Mouse (Mus musculus) G1E (cell line): ENCODE measurements around the gene Vmn1r118. TPM values are rescaled to one million over a fixed set of nuclear protein-coding genes. Genes with fewer than 3 reads are reported as not detected.
"Not testable (repeated sequence)": the region's sequence is repeated elsewhere in the genome, so short reads cannot be mapped to it uniquely, and the experiment has no call there.

Source experiments
- ATAC-seq: 2 replicates; pipeline ENCODE4 v1.8.0; 2016; ENCODE audit warnings: mild to moderate bottlenecking; ENCODE audit not compliant: insufficient number of reproducible peaks, poor library complexity, low FRiP score, severe bottlenecking; ENCODE audit errors: extremely low read depth
- DNase-seq: peaks from one replicate; pipeline ENCODE4 v3.0.0; 2012; ENCODE audit warnings: low spot score
- H3K27me3 ChIP-seq: 2 replicates; pipeline ENCODE4 v1.6.1; 2012; ENCODE audit warnings: mild to moderate bottlenecking, low read length, inconsistent platforms; ENCODE audit not compliant: insufficient read depth
- H3K36me3 ChIP-seq: replicated peaks from 2 replicates; pipeline ENCODE3; 2012; ENCODE audit warnings: mild to moderate bottlenecking, inconsistent platforms
- H3K4me1 ChIP-seq: 2 replicates; pipeline ENCODE4 v1.6.1; 2012; ENCODE audit warnings: low read depth, low read length, inconsistent platforms, mixed read lengths; ENCODE audit not compliant: insufficient read depth
- H3K4me3 ChIP-seq: 2 replicates; pipeline ENCODE4 v1.5.1; 2012; ENCODE audit warnings: low read depth, mild to moderate bottlenecking, inconsistent platforms, low read length, moderate library complexity, mixed read lengths
- H3K9me3 ChIP-seq: replicated peaks from 2 replicates; pipeline ENCODE4 v1.6.1; 2012; ENCODE audit warnings: inconsistent platforms
- polyA plus RNA-seq: library from polyadenylated mRNA; stranded (reverse); fragments of >175 nt; gene quantifications from 2 replicates; pipeline ENCODE4 v1.2.3, GENCODE M21; 2012
- total RNA-seq, 2 experiments: library from RNA; stranded (forward) in 1 of 2; stranded (reverse) in 1 of 2; fragments of 200-1000 nt in 1 of 2; fragments of >200 nt in 1 of 2; fragmentation: Nextera tagmentation in 1 of 2; gene quantifications; 2 replicates each; pipeline ENCODE4 v1.2.3; 2014 to 2017

Vmn1r118 gene
- not detected in 2 replicates for total RNA-seq (2014; fragmentation: Nextera tagmentation)
- total RNA-seq (2017): not detected in 2 replicates
- polyA plus RNA-seq: not detected in 2 replicates

- H3K9me3 ChIP-seq, ATAC-seq, H3K4me3 ChIP-seq, DNase-seq, H3K4me1 ChIP-seq, H3K27me3 ChIP-seq, H3K36me3 ChIP-seq: not testable (repeated sequence)
Observed at GRCm38 (mm10) chr7:20912247-20912646, at the start of gene Vmn1r118. TSS of gene Vmn1r118 (minus strand) at chr7:20912347.

- not testable (repeated sequence) for ATAC-seq, H3K9me3 ChIP-seq, H3K4me1 ChIP-seq, H3K27me3 ChIP-seq, H3K36me3 ChIP-seq, DNase-seq, H3K4me3 ChIP-seq
Observed at GRCm38 (mm10) chr7:20884021-20884420, 28.1 kb downstream of the Vmn1r118 start, which contains the start of gene Vmn1r117. TSS of gene Vmn1r117 (minus strand) at chr7:20884121.

- not testable (repeated sequence) for DNase-seq, H3K27me3 ChIP-seq, ATAC-seq, H3K9me3 ChIP-seq, H3K4me3 ChIP-seq, H3K4me1 ChIP-seq, H3K36me3 ChIP-seq
Observed at GRCm38 (mm10) chr7:20871956-20872355, 40.2 kb downstream of the Vmn1r118 start, which contains the start of gene Vmn1r116. TSS of gene Vmn1r116 (plus strand) at chr7:20872256.

Other genes starting within 250 kb of the Vmn1r118 start
- gene Vmn1r107, start 243.4 kb downstream of the Vmn1r118 start, total RNA-seq (2014; fragmentation: Nextera tagmentation): not detected in 2 replicates
- not detected in 2 replicates for gene Vmn1r107, start 243.4 kb downstream of the Vmn1r118 start, total RNA-seq (2017)
- not detected in 2 replicates for gene Vmn1r107, start 243.4 kb downstream of the Vmn1r118 start, polyA plus RNA-seq
- not detected in 2 replicates for gene Vmn1r111, start 209.1 kb downstream of the Vmn1r118 start, total RNA-seq (2014; fragmentation: Nextera tagmentation)
- not detected in 2 replicates for gene Vmn1r111, start 209.1 kb downstream of the Vmn1r118 start, total RNA-seq (2017)
- gene Vmn1r111, start 209.1 kb downstream of the Vmn1r118 start, polyA plus RNA-seq: not detected in 2 replicates
- not detected in 2 replicates for gene Gm10668, start 181.7 kb downstream of the Vmn1r118 start, total RNA-seq (2014; fragmentation: Nextera tagmentation)
- gene Gm10668, start 181.7 kb downstream of the Vmn1r118 start, total RNA-seq (2017): not detected in 2 replicates
- gene Gm10668, start 181.7 kb downstream of the Vmn1r118 start, polyA plus RNA-seq: not detected in 2 replicates
- gene Vmn1r112, start 141.2 kb downstream of the Vmn1r118 start, total RNA-seq (2014; fragmentation: Nextera tagmentation): not detected in 2 replicates
- gene Vmn1r112, start 141.2 kb downstream of the Vmn1r118 start, total RNA-seq (2017): not detected in 2 replicates
- not detected in 2 replicates for gene Vmn1r112, start 141.2 kb downstream of the Vmn1r118 start, polyA plus RNA-seq
- gene Vmn1r113, start 125.1 kb downstream of the Vmn1r118 start, total RNA-seq (2014; fragmentation: Nextera tagmentation): not detected in 2 replicates
- not detected in 2 replicates for gene Vmn1r113, start 125.1 kb downstream of the Vmn1r118 start, total RNA-seq (2017)
- gene Vmn1r113, start 125.1 kb downstream of the Vmn1r118 start, polyA plus RNA-seq: not detected in 2 replicates
- not detected in 2 replicates for gene Vmn1r114, start 100.2 kb downstream of the Vmn1r118 start, total RNA-seq (2014; fragmentation: Nextera tagmentation)
- not detected in 2 replicates for gene Vmn1r114, start 100.2 kb downstream of the Vmn1r118 start, total RNA-seq (2017)
- gene Vmn1r114, start 100.2 kb downstream of the Vmn1r118 start, polyA plus RNA-seq: not detected in 2 replicates
- not detected in 2 replicates for gene Vmn1r115, start 67.4 kb downstream of the Vmn1r118 start, total RNA-seq (2014; fragmentation: Nextera tagmentation)
- gene Vmn1r115, start 67.4 kb downstream of the Vmn1r118 start, total RNA-seq (2017): not detected in 2 replicates
- not detected in 2 replicates for gene Vmn1r115, start 67.4 kb downstream of the Vmn1r118 start, polyA plus RNA-seq
- not detected in 2 replicates for gene Vmn1r116, start 40.1 kb downstream of the Vmn1r118 start, total RNA-seq (2014; fragmentation: Nextera tagmentation)
- 0.17 TPM in 1 of 2 replicates, not detected in the other for gene Vmn1r116, start 40.1 kb downstream of the Vmn1r118 start, total RNA-seq (2017)
- not detected in 2 replicates for gene Vmn1r116, start 40.1 kb downstream of the Vmn1r118 start, polyA plus RNA-seq
- not detected in 2 replicates for gene Vmn1r117, start 28.2 kb downstream of the Vmn1r118 start, total RNA-seq (2014; fragmentation: Nextera tagmentation)
- not detected in 2 replicates for gene Vmn1r117, start 28.2 kb downstream of the Vmn1r118 start, total RNA-seq (2017)
- gene Vmn1r117, start 28.2 kb downstream of the Vmn1r118 start, polyA plus RNA-seq: not detected in 2 replicates
- not detected in 2 replicates for gene Vmn1r119, start 100.1 kb upstream of the Vmn1r118 start, total RNA-seq (2014; fragmentation: Nextera tagmentation)
- not detected in 2 replicates for gene Vmn1r119, start 100.1 kb upstream of the Vmn1r118 start, total RNA-seq (2017)
- gene Vmn1r119, start 100.1 kb upstream of the Vmn1r118 start, polyA plus RNA-seq: not detected in 2 replicates
- not detected in 2 replicates for gene Vmn1r120, start 141.4 kb upstream of the Vmn1r118 start, total RNA-seq (2014; fragmentation: Nextera tagmentation)
- gene Vmn1r120, start 141.4 kb upstream of the Vmn1r118 start, total RNA-seq (2017): not detected in 2 replicates
- not detected in 2 replicates for gene Vmn1r120, start 141.4 kb upstream of the Vmn1r118 start, polyA plus RNA-seq
- gene Vmn1r121, start 186.2 kb upstream of the Vmn1r118 start, total RNA-seq (2014; fragmentation: Nextera tagmentation): not detected in 2 replicates
- gene Vmn1r121, start 186.2 kb upstream of the Vmn1r118 start, total RNA-seq (2017): not detected in 2 replicates
- gene Vmn1r121, start 186.2 kb upstream of the Vmn1r118 start, polyA plus RNA-seq: not detected in 2 replicates
- not detected in 2 replicates for gene Vmn1r122, start 221.8 kb upstream of the Vmn1r118 start, total RNA-seq (2014; fragmentation: Nextera tagmentation)
- gene Vmn1r122, start 221.8 kb upstream of the Vmn1r118 start, total RNA-seq (2017): not detected in 2 replicates
- gene Vmn1r122, start 221.8 kb upstream of the Vmn1r118 start, polyA plus RNA-seq: not detected in 2 replicates
- gene Vmn1r123, start 249.8 kb upstream of the Vmn1r118 start, total RNA-seq (2014; fragmentation: Nextera tagmentation): not detected in 2 replicates
- not detected in 2 replicates for gene Vmn1r123, start 249.8 kb upstream of the Vmn1r118 start, total RNA-seq (2017)
- gene Vmn1r123, start 249.8 kb upstream of the Vmn1r118 start, polyA plus RNA-seq: not detected in 2 replicates